Mouse (Mus musculus) small intestine, adult 2 months (tissue): ENCODE results near the gene Slc17a7.

Experiments
- CTCF ChIP-seq: fragments of 200-500 bp; IDR thresholded peaks from 2 replicates; pipeline ENCODE4 v1.5.1; 2012; ENCODE audit warnings: low read depth, mild to moderate bottlenecking, control low read depth, inconsistent platforms, low read length, moderate library complexity, mixed read lengths; ENCODE audit not compliant: insufficient replicate concordance, insufficient read length; ENCODE audit errors: extremely low read depth
- POLR2A ChIP-seq: fragments of 200-500 bp; IDR thresholded peaks from 2 replicates; pipeline ENCODE4 v1.6.1; 2012; ENCODE audit warnings: low read depth, mild to moderate bottlenecking, control low read depth, inconsistent platforms, low read length, moderate library complexity

DNA sequence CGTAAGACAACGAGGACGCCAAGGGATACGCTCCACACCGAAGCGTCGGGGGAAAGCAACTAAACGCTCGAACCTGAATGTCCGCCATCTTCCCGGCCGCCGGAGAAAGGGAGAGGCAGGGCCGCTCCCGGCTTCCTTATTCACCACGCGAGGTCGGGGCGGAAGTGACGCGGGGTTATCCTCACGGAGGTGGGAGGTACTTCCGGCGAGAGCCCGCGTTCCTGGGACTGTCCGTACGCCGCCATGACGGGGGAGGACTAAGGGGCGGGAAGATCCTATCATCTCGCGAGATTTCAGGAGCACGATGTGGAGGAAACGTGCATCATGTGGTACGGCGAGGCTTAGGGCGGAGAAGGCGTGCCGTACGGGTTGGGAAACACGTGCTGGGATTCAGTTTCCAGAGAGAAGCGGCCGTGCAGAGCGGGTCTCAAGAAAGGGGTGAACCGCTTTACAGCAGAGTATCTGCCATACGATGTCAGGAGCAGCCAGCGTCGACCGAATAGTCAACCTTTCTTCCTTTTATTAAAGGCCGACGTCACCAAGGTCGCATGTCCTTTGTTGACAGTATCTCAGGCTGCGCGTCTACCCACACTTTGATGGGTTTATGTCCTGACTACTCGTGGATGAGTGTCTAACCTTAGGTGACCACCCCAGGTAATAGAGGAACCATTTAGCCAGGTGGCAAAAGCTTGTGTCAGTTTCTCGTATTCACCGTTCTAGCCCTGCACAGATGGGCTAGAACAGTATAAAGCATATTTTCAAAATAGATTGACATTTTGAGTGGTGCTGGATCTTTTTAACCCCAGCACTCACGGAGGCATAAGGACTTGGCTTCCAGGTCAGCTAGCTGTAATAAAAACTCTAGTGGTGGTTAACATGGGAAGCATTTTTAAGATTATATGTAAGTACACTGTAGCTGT, 39.3 kb upstream of the Slc17a7 start, which contains the start of gene Rps11:
- no peak for TF ChIP-seq CTCF
- TF ChIP-seq POLR2A: peak; percentile 51; the same call in 1 of the 2 replicates
